ENCODE assay signal across 8 mouse cellular contexts in the genomic region with DNA sequence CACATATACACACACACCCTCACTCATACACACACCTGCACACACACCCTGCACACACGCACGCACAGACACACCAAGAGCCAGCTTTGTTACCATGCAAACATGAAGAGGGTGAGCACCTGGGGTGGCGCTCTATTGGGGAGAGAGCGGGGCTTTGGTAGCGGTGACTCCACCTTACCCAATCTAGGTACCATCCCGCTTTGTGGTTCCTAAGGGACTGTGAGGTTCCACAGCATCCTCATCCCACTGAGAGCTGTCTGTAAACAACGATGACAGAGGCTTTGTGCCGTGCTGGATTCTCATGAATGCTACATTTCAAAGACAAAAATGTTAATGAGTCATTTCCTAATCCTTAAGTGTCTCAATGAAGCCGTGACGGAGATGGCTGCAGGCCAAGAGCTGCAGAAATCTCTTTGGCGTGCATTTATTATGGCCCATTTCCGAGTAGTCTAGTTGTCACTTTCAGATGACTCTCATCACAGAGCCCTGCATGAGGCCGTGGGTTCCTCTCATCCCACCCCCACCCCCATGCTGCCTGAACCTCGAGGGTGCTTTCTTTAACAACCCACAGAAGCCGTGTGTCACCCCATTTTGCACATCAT. TPM values are rescaled to one million over a fixed set of nuclear protein-coding genes. Genes with fewer than 3 reads are reported as not detected.
DNase-seq lines count a peak whose midpoint lies in the region; ATAC-seq lines count a peak whose summit lies in the region.

No protein-coding gene starts in this region.

- 34% methylated on average over 15 of the region's 15 CpGs for WGBS in forebrain, embryonic 14.5 days
- WGBS in forebrain, embryonic 12.5 days, result 49% methylated on average over 15 of the region's 15 CpGs
- WGBS in embryonic facial prominence, embryonic 13.5 days, result 46% methylated on average over 15 of the region's 15 CpGs
- 35% methylated on average over 15 of the region's 15 CpGs for WGBS in lung, embryonic 16.5 days

- peak overlapping the region; percentile 3; the same call in 1 of the 2 replicates for H3K4me2 ChIP-seq in forebrain, embryonic 14.5 days (ENCODE audit: low read length)
- no peak overlapping the region for H3K4me2 ChIP-seq in forebrain, embryonic 12.5 days
- H3K4me2 ChIP-seq in embryonic facial prominence, embryonic 13.5 days, result no peak overlapping the region
- no peak overlapping the region for H3K4me2 ChIP-seq in lung, embryonic 16.5 days (ENCODE audit: low read depth, low read length)

- ATAC-seq in forebrain, embryonic 14.5 days, result peak; percentile 77; the same call in 1 of the 2 replicates
- ATAC-seq in forebrain, embryonic 12.5 days (ENCODE audit: low FRiP score), result no peak
- ATAC-seq in embryonic facial prominence, embryonic 13.5 days (ENCODE audit: insufficient number of reproducible peaks, insufficient read depth, low FRiP score, low TSS enrichment, low read depth), result peak; percentile 52; the same call in 1 of the 2 replicates
- ATAC-seq in lung, embryonic 16.5 days (ENCODE audit: low read depth), result peak; percentile 68

- H3K9ac ChIP-seq in forebrain, embryonic 14.5 days (ENCODE audit: low read length), result no peak overlapping the region
- H3K9ac ChIP-seq in forebrain, embryonic 12.5 days, result no peak overlapping the region
- H3K9ac ChIP-seq in embryonic facial prominence, embryonic 13.5 days, result no peak overlapping the region
- no peak overlapping the region for H3K9ac ChIP-seq in lung, embryonic 16.5 days (ENCODE audit: low read length)

- H3K4me3 ChIP-seq in forebrain, embryonic 14.5 days (ENCODE audit: low read depth, low read length), result no peak overlapping the region
- no peak overlapping the region for H3K4me3 ChIP-seq in forebrain, embryonic 12.5 days (replicated peaks)
- H3K4me3 ChIP-seq in embryonic facial prominence, embryonic 13.5 days, result no peak overlapping the region
- H3K4me3 ChIP-seq in lung, embryonic 16.5 days (ENCODE audit: low read length), result no peak overlapping the region

- H3K4me1 ChIP-seq in forebrain, embryonic 14.5 days (ENCODE audit: control insufficient read depth, insufficient read depth, low read length), result peaks cover 10% of the 10 kb centered on the region; the same call in 1 of the 2 replicates
- H3K4me1 ChIP-seq in forebrain, embryonic 12.5 days, result peaks cover 4% of the 10 kb centered on the region; the same call in 1 of the 2 replicates
- H3K4me1 ChIP-seq in embryonic facial prominence, embryonic 13.5 days, result peaks cover 22% of the 10 kb centered on the region
- H3K4me1 ChIP-seq in lung, embryonic 16.5 days (replicated peaks; ENCODE audit: control insufficient read depth, insufficient read depth, low read length), result peaks cover 30% of the 10 kb centered on the region

- peak overlapping the region; percentile 6; the same call in 1 of the 2 replicates for H3K27ac ChIP-seq in forebrain, embryonic 14.5 days (ENCODE audit: low read depth, low read length)
- H3K27ac ChIP-seq in forebrain, embryonic 12.5 days, result no peak overlapping the region
- no peak overlapping the region for H3K27ac ChIP-seq in embryonic facial prominence, embryonic 13.5 days
- no peak overlapping the region for H3K27ac ChIP-seq in lung, embryonic 16.5 days (ENCODE audit: low read length)

- DNase-seq in forebrain, embryonic 14.5 days (ENCODE audit: low spot score), result peak; percentile 89
- DNase-seq in 416B (ENCODE audit: low read depth), result peak; percentile 76
- DNase-seq in kidney, adult 8-10 months, result peak; percentile 34 to 57
- no peak for DNase-seq in thymus, postnatal 14 days
- no peak for DNase-seq in urinary bladder, adult 2 months (ENCODE audit: low spot score)

- H3K36me3 ChIP-seq in forebrain, embryonic 14.5 days (ENCODE audit: control insufficient read depth, insufficient read depth, low read length), result no peaks in the 10 kb centered on the region
- H3K36me3 ChIP-seq in forebrain, embryonic 12.5 days (replicated peaks), result no peaks in the 10 kb centered on the region
- H3K36me3 ChIP-seq in embryonic facial prominence, embryonic 13.5 days, result no peaks in the 10 kb centered on the region
- H3K36me3 ChIP-seq in lung, embryonic 16.5 days (ENCODE audit: control insufficient read depth, insufficient read depth, low read length), result no peaks in the 10 kb centered on the region

- no peaks in the 10 kb centered on the region for H3K9me3 ChIP-seq in forebrain, embryonic 14.5 days (replicated peaks; ENCODE audit: control insufficient read depth, low read length)
- no peaks in the 10 kb centered on the region for H3K9me3 ChIP-seq in forebrain, embryonic 12.5 days
- H3K9me3 ChIP-seq in embryonic facial prominence, embryonic 13.5 days, result no peaks in the 10 kb centered on the region
- no peaks in the 10 kb centered on the region for H3K9me3 ChIP-seq in lung, embryonic 16.5 days (ENCODE audit: control insufficient read depth, low read length)

- H3K27me3 ChIP-seq in forebrain, embryonic 14.5 days (replicated peaks; ENCODE audit: control insufficient read depth, insufficient read depth, low read length), result no peaks in the 10 kb centered on the region
- peaks cover 24% of the 10 kb centered on the region for H3K27me3 ChIP-seq in forebrain, embryonic 12.5 days
- H3K27me3 ChIP-seq in embryonic facial prominence, embryonic 13.5 days, result peaks cover 3% of the 10 kb centered on the region; the same call in 1 of the 2 replicates
- H3K27me3 ChIP-seq in lung, embryonic 16.5 days (ENCODE audit: control insufficient read depth, insufficient read depth, low read depth, low read length), result no peaks in the 10 kb centered on the region

RNA-seq across cellular contexts. Expression of a gene that starts 10.5 kb away (rescaled TPM):
- 9.1 and 9.2 TPM in 2 replicates for polyA plus RNA-seq in forebrain, embryonic 14.5 days (2014; fragmentation: Nextera tagmentation; extraction: Ambion mirVana)
- polyA plus RNA-seq in forebrain, embryonic 12.5 days (2016; fragmentation: Nextera tagmentation; extraction: Ambion mirVana), result 3.7 and 3.9 TPM in 2 replicates
- 5.9 and 7.2 TPM in 2 replicates for polyA plus RNA-seq in embryonic facial prominence, embryonic 13.5 days (2015; fragmentation: Nextera tagmentation; extraction: Ambion mirVana)
- 12.3 and 14.1 TPM in 2 replicates for polyA plus RNA-seq in lung, embryonic 16.5 days (2015; fragmentation: Nextera tagmentation; extraction: Ambion mirVana)
- 3.5 and 5.4 TPM in 2 replicates for polyA plus RNA-seq in urinary bladder, adult 2 months (2012; rRNA removed)

Comparison
In these comparisons a context has a peak if more than half of its experiments do, and no peak if none do; other contexts are left out.
1. DNase-seq: peak in forebrain, embryonic 14.5 days (single experiment), 416B (single experiment) and kidney, adult 8-10 months (2 of 2); none in thymus, postnatal 14 days (single experiment) and urinary bladder, adult 2 months (single experiment).